Mouse (Mus musculus): ENCODE measurements around the gene 4921517D22Rik. TPM values are rescaled to one million over a fixed set of nuclear protein-coding genes. Genes with fewer than 3 reads are reported as not detected.

4921517D22Rik gene
- polyA plus RNA-seq, 1 experiment from 2014 or later: not detected

DNA sequence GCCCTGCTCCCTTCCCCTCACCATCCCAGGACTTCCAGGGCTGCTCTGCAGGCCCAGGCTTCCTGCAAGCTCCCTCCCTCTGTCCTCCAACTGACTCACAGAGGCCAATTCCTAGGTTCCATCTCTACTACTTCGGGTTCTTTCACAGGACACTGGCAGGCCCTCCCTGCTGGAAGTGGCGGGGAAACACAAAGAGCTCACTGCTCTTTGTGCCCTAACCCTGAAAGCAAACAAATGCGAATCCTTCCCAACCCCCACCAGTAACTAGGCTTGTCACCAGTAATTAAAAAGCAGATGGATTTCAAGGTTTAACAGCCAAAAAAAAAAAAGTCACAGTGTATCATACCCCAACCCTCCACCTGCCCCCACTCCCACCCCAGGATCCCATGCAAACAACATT, 19.7 kb downstream of the 4921517D22Rik start:
- Histone ChIP-seq H3K36me3 (no peaks in the 10 kb centered on the region), H3K4me1 (replicated peaks) (peaks cover 16% of the 10 kb centered on the region), H3K27me3 (no peaks in the 10 kb centered on the region), H3K4me2 (peak overlapping the region; percentile 77), H3K9me3 (no peaks in the 10 kb centered on the region), H3K27ac (no peak overlapping the region), H3K4me3 (replicated peaks) (peak overlapping the region; percentile 78), H3K9ac (replicated peaks) (peak overlapping the region; percentile 85; the same call in 1 of the 2 replicates)
- 11% methylated on average over 3 of the region's 3 CpGs for WGBS
- ATAC-seq (ENCODE audit: insufficient number of reproducible peaks, insufficient read depth, low FRiP score, low TSS enrichment, low read depth): no peak

DNA sequence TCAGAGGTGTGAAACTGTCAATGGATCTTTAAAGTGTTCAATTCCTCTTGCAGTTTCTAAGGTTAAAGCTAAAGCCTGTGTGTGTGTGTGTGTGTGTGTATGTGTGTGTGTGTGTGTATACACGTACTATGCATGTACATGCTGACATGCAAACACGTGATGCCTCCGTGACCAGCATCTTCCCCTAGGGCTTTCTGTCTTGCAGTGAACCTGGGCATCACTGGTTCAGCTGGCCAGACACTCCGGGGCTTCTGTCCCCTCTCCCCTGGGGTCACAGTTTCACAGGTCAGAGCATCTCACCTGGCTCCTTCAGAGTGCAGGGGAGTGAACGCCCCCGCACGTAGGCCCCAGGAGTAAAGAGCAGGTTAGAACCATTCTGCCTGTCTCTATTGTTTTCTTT, 20.3 kb downstream of the 4921517D22Rik start:
- no peak overlapping the region for H3K27ac ChIP-seq

DNA sequence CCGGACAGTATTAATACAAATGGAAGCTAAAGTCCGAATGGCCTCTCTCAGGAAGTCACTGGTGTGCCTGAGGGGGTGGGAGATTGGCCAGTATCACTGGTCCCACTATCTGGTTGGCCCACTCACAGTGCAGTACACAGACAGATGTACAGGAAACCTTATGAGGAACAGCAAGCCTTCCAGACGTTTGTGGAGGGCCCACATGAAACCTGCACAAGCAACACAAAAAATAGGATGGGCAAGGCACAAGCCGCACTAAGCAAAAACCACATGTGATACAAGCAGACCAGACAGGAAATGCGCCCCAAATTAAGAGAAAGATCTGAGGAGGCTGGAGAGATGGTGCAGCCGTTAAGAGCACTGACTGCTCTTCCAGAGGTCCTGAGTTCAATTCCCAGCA, 21.7 kb downstream of the 4921517D22Rik start:
- WGBS: 57% methylated on average over 6 of the region's 6 CpGs
- Histone ChIP-seq H3K27me3 (no peaks in the 10 kb centered on the region), H3K9me3 (no peaks in the 10 kb centered on the region), H3K9ac (replicated peaks) (no peak overlapping the region), H3K27ac (no peak overlapping the region), H3K36me3 (peaks cover 4% of the 10 kb centered on the region; the same call in 1 of the 2 replicates), H3K4me2 (no peak overlapping the region), H3K4me3 (replicated peaks) (no peak overlapping the region), H3K4me1 (replicated peaks) (peaks cover 20% of the 10 kb centered on the region)
- no peak for ATAC-seq (ENCODE audit: insufficient number of reproducible peaks, insufficient read depth, low FRiP score, low TSS enrichment, low read depth)

More for the DNA sequence above, 20.3 kb downstream of the 4921517D22Rik start:
- Histone ChIP-seq H3K9me3 (no peaks in the 10 kb centered on the region), H3K4me2 (peak overlapping the region; percentile 41), H3K36me3 (no peaks in the 10 kb centered on the region), H3K9ac (replicated peaks) (0 out of 2 replicates have a peak overlapping the region, but pooled peaks have one; percentile 27), H3K4me1 (replicated peaks) (peaks cover 18% of the 10 kb centered on the region), H3K4me3 (replicated peaks) (no peak overlapping the region), H3K27me3 (no peaks in the 10 kb centered on the region)
- no peak for ATAC-seq (ENCODE audit: insufficient number of reproducible peaks, insufficient read depth, low FRiP score, low TSS enrichment, low read depth)
- 52% methylated on average over 7 of the region's 7 CpGs for WGBS

DNA sequence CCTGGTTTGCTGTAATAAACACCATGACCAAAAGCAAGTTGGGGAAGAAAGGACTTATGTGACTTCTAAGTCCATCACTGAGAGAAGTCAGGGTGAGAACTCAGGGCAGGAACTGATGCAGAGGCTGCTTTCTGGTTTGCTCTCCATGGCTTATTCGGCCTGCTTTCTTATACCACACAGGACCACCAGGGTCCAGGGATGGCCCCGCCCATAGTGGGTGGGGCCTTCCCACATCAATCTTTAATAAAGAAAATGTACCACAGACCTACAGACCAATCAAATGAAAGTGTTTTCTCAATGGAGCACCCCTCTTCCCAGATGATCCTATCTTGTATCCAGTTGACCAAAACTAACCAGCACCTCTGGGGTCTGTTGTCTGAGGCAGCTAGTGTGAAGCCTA, 22.4 kb downstream of the 4921517D22Rik start:
- Histone ChIP-seq H3K27ac (no peak overlapping the region), H3K9me3 (no peaks in the 10 kb centered on the region), H3K4me1 (replicated peaks) (peaks cover 20% of the 10 kb centered on the region), H3K36me3 (peaks cover 7% of the 10 kb centered on the region; the same call in 1 of the 2 replicates), H3K4me3 (replicated peaks) (no peak overlapping the region), H3K4me2 (no peak overlapping the region), H3K9ac (replicated peaks) (no peak overlapping the region), H3K27me3 (no peaks in the 10 kb centered on the region)
- 76% methylated on average over 2 of the region's 2 CpGs for WGBS
- ATAC-seq (ENCODE audit: insufficient number of reproducible peaks, insufficient read depth, low FRiP score, low TSS enrichment, low read depth): no peak

DNA sequence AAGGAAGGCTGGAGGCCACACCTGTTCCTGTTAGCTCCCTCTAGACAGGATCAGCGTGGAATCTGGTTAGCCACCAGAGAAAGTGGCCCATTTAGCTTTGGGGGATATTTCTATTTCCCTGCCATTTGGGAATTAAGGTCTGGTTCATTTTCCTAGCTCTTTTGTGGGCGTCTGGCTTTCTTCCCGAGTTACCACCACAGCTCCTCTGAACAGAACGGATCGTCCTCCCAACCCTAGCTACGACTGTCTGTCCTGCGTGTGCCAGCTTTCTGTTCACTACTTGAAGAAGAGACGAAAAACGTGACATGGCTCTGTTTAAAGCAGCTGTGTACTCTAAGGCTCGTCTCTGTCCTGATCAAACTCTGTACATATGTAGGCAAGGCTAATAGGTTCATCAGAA, 24.0 kb downstream of the 4921517D22Rik start:
- Histone ChIP-seq H3K9me3 (no peaks in the 10 kb centered on the region), H3K9ac (replicated peaks) (no peak overlapping the region), H3K4me2 (no peak overlapping the region), H3K27ac (no peak overlapping the region), H3K4me3 (replicated peaks) (no peak overlapping the region), H3K27me3 (no peaks in the 10 kb centered on the region), H3K36me3 (peaks cover 12% of the 10 kb centered on the region), H3K4me1 (replicated peaks) (peaks cover 20% of the 10 kb centered on the region)
- ATAC-seq (ENCODE audit: insufficient number of reproducible peaks, insufficient read depth, low FRiP score, low TSS enrichment, low read depth): no peak
- 89% methylated on average over 10 of the region's 10 CpGs for WGBS

DNA sequence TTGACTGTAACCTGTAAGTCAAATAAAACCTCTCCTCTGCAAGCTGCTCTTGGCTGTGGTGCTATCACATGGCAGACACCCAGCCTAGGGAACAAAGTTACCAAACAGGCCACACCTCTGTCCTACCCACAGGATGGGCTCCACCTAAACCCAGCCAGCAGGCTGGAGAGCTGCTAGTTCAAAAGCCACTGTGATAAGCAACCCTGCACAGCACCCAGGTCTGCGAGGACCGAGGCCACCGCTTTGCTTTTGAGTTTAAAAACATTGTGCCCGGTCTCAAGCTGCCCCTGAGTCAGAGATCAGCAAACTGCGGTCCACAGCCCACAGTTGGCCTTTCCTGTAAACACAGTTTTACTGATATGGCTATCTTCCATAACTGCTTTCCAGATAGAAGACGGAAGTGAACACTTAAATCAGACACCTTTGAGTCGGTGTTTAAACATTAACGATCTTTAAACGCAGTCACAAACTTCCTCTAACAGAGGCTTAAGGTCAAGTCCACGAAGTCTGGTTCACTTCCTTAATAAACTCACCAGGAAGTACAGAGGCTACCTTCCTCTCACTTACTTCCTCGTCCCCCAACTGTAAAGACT, 25.3 kb downstream of the 4921517D22Rik start:
- WGBS: 51% methylated on average over 11 of the region's 11 CpGs
- Histone ChIP-seq H3K4me3 (replicated peaks) (no peak overlapping the region), H3K4me2 (no peak overlapping the region), H3K27ac (no peak overlapping the region), H3K36me3 (peaks cover 25% of the 10 kb centered on the region), H3K4me1 (replicated peaks) (peaks cover 10% of the 10 kb centered on the region), H3K9ac (replicated peaks) (no peak overlapping the region), H3K9me3 (no peaks in the 10 kb centered on the region), H3K27me3 (no peaks in the 10 kb centered on the region)
- no peak for ATAC-seq (ENCODE audit: insufficient number of reproducible peaks, insufficient read depth, low FRiP score, low TSS enrichment, low read depth)

DNA sequence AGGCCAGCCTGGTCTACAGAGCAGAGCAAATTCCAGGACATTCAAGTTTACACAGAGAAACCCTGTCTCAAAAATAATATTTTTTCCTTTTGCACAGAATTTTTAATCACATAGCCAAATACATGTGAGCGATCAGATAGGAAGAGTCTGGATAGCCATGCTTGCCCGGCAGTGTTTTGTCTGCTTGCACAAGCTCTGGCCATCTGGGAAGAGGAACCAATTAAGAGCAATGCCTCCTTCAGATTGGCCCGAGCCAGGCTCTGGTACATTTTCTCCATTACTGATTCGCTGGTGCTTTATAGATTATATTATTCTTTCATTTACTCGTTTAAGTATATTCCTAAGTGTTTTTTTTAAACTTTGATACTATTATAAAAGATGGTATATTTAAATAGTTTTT, 26.1 kb downstream of the 4921517D22Rik start:
- no peaks in the 10 kb centered on the region for H3K27me3 ChIP-seq
- peaks cover 4% of the 10 kb centered on the region; the same call in 1 of the 2 replicates for H3K4me1 ChIP-seq (replicated peaks)
- H3K9ac ChIP-seq (replicated peaks): no peak overlapping the region
- no peaks in the 10 kb centered on the region for H3K9me3 ChIP-seq
- peaks cover 34% of the 10 kb centered on the region for H3K36me3 ChIP-seq
- ATAC-seq (ENCODE audit: insufficient number of reproducible peaks, insufficient read depth, low FRiP score, low TSS enrichment, low read depth): no peak
- H3K4me3 ChIP-seq (replicated peaks): no peak overlapping the region
- no peak overlapping the region for H3K4me2 ChIP-seq
- no peak overlapping the region for H3K27ac ChIP-seq
- WGBS: 88% methylated on average over 5 of the region's 5 CpGs

DNA sequence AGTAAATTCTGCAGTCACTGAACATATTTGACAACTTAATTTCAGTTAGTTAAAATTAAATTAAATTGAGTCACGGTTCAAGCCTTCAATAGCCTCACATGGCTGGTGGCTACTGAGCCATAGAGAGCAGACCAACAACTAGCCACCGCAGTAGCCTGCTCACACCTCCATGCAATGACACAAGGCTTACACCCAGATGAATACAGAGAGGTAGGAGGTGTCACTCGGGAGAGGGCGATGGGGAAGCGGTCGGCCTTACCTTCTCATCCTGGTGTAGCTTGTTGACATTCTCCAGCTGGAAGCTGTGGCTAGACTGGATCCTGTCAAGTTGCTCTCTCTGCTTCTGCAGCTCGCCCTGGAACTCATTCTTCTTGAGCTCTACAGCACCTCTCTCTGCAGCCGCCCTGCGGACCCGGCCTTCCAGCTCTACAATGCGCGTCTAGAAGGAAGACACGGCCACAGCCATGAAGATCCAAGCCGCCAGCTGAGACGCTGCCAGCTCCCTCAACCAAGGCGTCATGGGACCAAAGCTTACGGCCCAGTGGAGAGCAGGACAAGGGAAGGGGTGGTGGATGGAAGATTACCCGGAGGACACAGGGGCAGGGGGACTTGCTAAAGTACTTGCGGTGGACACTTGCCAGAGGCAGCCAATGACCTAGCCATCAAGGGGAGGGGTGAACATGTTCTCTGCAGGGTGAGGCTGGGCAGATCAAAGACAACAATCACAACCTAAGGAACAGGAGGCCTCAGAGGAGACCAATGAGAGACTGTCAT, 29.8 kb downstream of the 4921517D22Rik start:
- whole genome bisulfite sequencing: 92% methylated on average over 19 of the region's 19 CpGs

DNA sequence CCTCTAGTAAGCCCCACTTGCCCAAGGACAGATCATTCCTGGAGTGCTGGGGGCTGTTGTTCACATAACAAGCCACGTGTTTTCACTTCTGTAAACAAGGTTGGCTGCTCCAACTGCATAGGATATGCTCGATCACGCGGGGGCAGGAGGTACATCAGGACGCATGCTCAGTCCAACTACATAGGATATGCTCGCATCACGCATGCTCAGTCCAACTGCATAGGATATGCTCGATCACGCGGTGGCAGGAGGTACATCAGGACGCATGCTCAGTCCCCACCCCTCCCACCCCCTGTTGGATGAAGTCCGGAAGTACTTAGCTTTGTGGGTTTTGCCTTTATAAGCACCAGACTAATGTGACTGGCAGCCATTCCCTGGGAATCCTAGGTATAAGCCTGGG, 31.9 kb downstream of the 4921517D22Rik start:
- no peak overlapping the region for H3K9ac ChIP-seq (replicated peaks)
- H3K4me1 ChIP-seq (replicated peaks): no peaks in the 10 kb centered on the region
- H3K4me2 ChIP-seq: no peak overlapping the region
- no peak overlapping the region for H3K27ac ChIP-seq
- H3K9me3 ChIP-seq: no peaks in the 10 kb centered on the region
- H3K4me3 ChIP-seq (replicated peaks): no peak overlapping the region
- H3K36me3 ChIP-seq: peaks cover 70% of the 10 kb centered on the region
- no peak for ATAC-seq (ENCODE audit: insufficient number of reproducible peaks, insufficient read depth, low FRiP score, low TSS enrichment, low read depth)
- WGBS: 95% methylated on average over 12 of the region's 12 CpGs
- no peaks in the 10 kb centered on the region for H3K27me3 ChIP-seq

More for the DNA sequence above, 29.8 kb downstream of the 4921517D22Rik start:
- H3K27ac ChIP-seq: no peak overlapping the region
- no peaks in the 10 kb centered on the region for H3K27me3 ChIP-seq
- peaks cover 63% of the 10 kb centered on the region for H3K36me3 ChIP-seq
- no peak overlapping the region for H3K4me2 ChIP-seq
- no peak overlapping the region for H3K4me3 ChIP-seq (replicated peaks)
- H3K9me3 ChIP-seq: no peaks in the 10 kb centered on the region
- ATAC-seq (ENCODE audit: insufficient number of reproducible peaks, insufficient read depth, low FRiP score, low TSS enrichment, low read depth): no peak
- H3K4me1 ChIP-seq (replicated peaks): peaks cover 4% of the 10 kb centered on the region; the same call in 1 of the 2 replicates
- no peak overlapping the region for H3K9ac ChIP-seq (replicated peaks)

DNA sequence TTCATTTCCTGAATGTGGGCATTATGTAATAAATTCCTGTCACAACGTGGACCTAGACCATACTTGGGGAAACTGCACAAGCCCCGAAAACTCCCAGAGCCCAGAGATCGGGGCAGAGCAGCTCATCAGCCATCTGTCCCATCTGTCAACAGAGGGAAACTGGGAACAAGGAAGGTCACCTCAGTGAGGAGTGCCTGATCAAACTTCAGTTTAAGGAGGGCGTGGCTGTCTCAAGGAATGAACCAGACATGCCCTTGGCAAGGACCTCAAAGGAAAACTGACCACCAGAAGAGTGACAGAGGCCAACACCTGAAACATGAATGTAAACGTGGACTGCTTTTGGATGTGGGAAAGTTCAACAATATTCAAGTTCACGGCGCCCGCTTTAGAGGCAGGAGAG, 32.5 kb downstream of the 4921517D22Rik start:
- Histone ChIP-seq H3K4me2 (no peak overlapping the region), H3K4me1 (replicated peaks) (peaks cover 5% of the 10 kb centered on the region; the same call in 1 of the 2 replicates), H3K27me3 (no peaks in the 10 kb centered on the region), H3K9me3 (no peaks in the 10 kb centered on the region), H3K36me3 (peaks cover 70% of the 10 kb centered on the region), H3K9ac (replicated peaks) (no peak overlapping the region), H3K27ac (no peak overlapping the region), H3K4me3 (replicated peaks) (no peak overlapping the region)
- WGBS: 93% methylated on average over 8 of the region's 8 CpGs
- no peak for ATAC-seq (ENCODE audit: insufficient number of reproducible peaks, insufficient read depth, low FRiP score, low TSS enrichment, low read depth)

DNA sequence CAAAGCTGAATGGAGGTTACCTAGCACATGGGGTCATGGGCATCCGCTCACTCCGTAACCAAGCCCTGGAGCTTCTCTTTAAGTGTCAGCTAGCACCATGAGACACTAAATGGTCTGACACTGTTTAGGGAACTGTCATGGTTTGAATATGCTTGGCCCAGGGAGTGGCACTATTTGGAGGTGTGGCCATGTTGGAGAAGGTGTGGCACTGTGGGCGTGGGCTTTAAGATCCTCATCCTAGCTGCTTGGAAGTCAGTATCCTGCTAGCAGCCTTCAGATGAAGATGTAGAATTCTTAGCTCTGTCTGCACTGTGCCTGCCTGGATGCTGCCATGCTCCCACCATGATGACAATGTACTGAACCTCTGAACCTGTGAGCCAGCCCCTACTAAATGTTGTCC, 33.5 kb downstream of the 4921517D22Rik start:
- H3K9me3 ChIP-seq: no peaks in the 10 kb centered on the region
- H3K9ac ChIP-seq (replicated peaks): no peak overlapping the region
- no peaks in the 10 kb centered on the region for H3K27me3 ChIP-seq
- H3K27ac ChIP-seq: no peak overlapping the region
- H3K4me2 ChIP-seq: no peak overlapping the region
- 96% methylated on average over 3 of the region's 3 CpGs for WGBS
- ATAC-seq (ENCODE audit: insufficient number of reproducible peaks, insufficient read depth, low FRiP score, low TSS enrichment, low read depth): no peak
- no peak overlapping the region for H3K4me3 ChIP-seq (replicated peaks)
- H3K36me3 ChIP-seq: peaks cover 70% of the 10 kb centered on the region
- H3K4me1 ChIP-seq (replicated peaks): peaks cover 6% of the 10 kb centered on the region; the same call in 1 of the 2 replicates
